Mouse (Mus musculus): ENCODE results near the gene Gm21903. TPM values are rescaled to one million over a fixed set of nuclear protein-coding genes. Genes with fewer than 3 reads are reported as not detected.
"Not testable (repeated sequence)": the region's sequence is repeated elsewhere in the genome, so short reads cannot be mapped to it uniquely, and the experiment has no call there.

The Gm21903 gene
- polyA plus RNA-seq (2012; rRNA removed) (not detected in 2 replicates), polyA plus RNA-seq (2014; fragmentation: Nextera tagmentation; extraction: Ambion mirVana) (not detected in 2 replicates)

GRCm38 (mm10) chr17:39043241-39043640, at the start of gene Gm21903:
TSS of gene Gm21903 (minus strand) at chr17:39043341.
- no peak within 1 kb of the TSS for H3K9ac ChIP-seq (replicated peaks)
- DNase-seq (ENCODE audit: low read depth in 3 of 3, low spot score in 3 of 3) (no peak), ATAC-seq (ENCODE audit: insufficient read depth) (no peak)
- no peaks in the 10 kb centered on the region for H3K9me3 ChIP-seq (ENCODE audit: control insufficient read depth, low read length)
- no peak within 1 kb of the TSS for H3K4me2 ChIP-seq (ENCODE audit: low read depth)
- TF ChIP-seq CTCF (IDR thresholded peaks at IDR 0.05; ENCODE audit: low read depth) (no peak), EP300 (IDR thresholded peaks at IDR 0.05; ENCODE audit: low read depth) (no peak)
- no peak within 1 kb of the TSS for H3K4me3 ChIP-seq (ENCODE audit: insufficient read depth in 1 of 2, low read depth in 2 of 2, low read length in 2 of 2)
- no peaks in the 10 kb centered on the region for H3K4me1 ChIP-seq (replicated peaks; ENCODE audit: control insufficient read depth in 2 of 2, insufficient read depth in 2 of 2, low read length in 1 of 2)
- no peaks in the 10 kb centered on the region for H3K27me3 ChIP-seq (ENCODE audit: control insufficient read depth, insufficient read depth, low read length)
- no peaks in the 10 kb centered on the region for H3K36me3 ChIP-seq (replicated peaks; ENCODE audit: control insufficient read depth, insufficient read depth, low read depth)
- H3K27ac ChIP-seq = no peak within 1 kb of the TSS

DNA sequence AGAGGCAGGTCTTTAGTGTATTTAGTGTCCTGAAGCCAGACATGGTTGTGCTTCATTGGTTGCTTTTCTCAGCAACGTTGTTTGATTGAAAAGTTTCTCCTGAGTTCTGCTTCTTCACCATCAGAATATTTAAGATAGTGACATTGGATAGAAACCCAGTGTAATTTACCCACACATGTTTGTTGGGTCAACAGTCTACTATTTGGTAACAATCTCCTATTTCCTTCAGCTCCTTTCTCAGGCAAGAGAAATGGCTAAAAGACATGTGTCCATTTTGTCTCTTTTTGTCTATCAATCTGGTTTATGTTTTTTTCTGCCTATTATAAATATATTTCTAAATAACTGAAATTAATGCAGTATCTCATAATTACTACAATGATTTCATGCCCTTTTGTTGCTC, 33.8 kb upstream of the Gm21903 start, which contains the start of gene Esp23:
TSS of gene Esp23 (minus strand) at position 101 of the 400 bp plus-strand sequence.
- no peak within 1 kb of the TSS for H3K4me2 ChIP-seq (ENCODE audit: low read depth)
- H3K27me3 ChIP-seq (ENCODE audit: control insufficient read depth, insufficient read depth, low read length) = no peaks in the 10 kb centered on the region
- no peaks in the 10 kb centered on the region for H3K36me3 ChIP-seq (replicated peaks; ENCODE audit: control insufficient read depth, insufficient read depth, low read depth)
- H3K4me3 ChIP-seq (ENCODE audit: insufficient read depth in 1 of 2, low read depth in 2 of 2, low read length in 2 of 2) = no peak within 1 kb of the TSS
- H3K9ac ChIP-seq (replicated peaks) = no peak within 1 kb of the TSS
- no peak for DNase-seq (ENCODE audit: low read depth in 3 of 3, low spot score in 3 of 3)
- TF ChIP-seq EP300 (IDR thresholded peaks at IDR 0.05; ENCODE audit: low read depth) = no peak
- no peak for TF ChIP-seq CTCF (IDR thresholded peaks at IDR 0.05; ENCODE audit: low read depth)
- no peaks in the 10 kb centered on the region for H3K4me1 ChIP-seq (replicated peaks; ENCODE audit: control insufficient read depth in 2 of 2, insufficient read depth in 2 of 2, low read length in 1 of 2)
- ATAC-seq (ENCODE audit: insufficient read depth) = no peak
- H3K9me3 ChIP-seq (ENCODE audit: control insufficient read depth, low read length) = no peaks in the 10 kb centered on the region
- no peak within 1 kb of the TSS for H3K27ac ChIP-seq
- WGBS (ENCODE audit: insufficient replicate concordance) = 18% methylated on average over 1 of the region's 1 CpGs

DNA sequence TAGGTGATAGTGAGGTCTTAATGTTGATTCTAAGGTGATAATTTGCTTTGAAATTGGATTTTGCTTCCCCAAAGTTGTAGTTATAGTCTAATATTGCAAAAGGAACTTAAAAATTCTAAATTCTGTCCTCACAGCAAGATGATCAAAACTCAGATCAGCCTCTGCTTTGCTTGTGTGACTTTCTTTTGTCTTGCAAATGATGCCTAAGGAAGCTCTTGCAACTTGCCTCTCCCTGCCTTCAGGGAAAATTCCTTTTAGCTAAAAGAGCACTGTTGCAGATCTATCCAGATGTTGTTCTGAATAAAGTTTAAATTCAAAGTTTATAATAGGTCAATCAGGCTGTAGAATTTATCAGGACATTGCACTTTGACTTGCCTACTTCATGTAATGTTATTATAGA, 20.5 kb upstream of the Gm21903 start:
- no peak overlapping the region for H3K4me3 ChIP-seq (ENCODE audit: insufficient read depth in 1 of 2, low read depth in 2 of 2, low read length in 2 of 2)
- H3K27ac ChIP-seq = no peak overlapping the region
- H3K27me3 ChIP-seq (ENCODE audit: control insufficient read depth, insufficient read depth, low read length) = no peaks in the 10 kb centered on the region
- TF ChIP-seq EP300 (IDR thresholded peaks at IDR 0.05; ENCODE audit: low read depth) = no peak
- no peak for TF ChIP-seq CTCF (IDR thresholded peaks at IDR 0.05; ENCODE audit: low read depth)
- H3K9ac ChIP-seq (replicated peaks) = no peak overlapping the region
- DNase-seq (ENCODE audit: low read depth in 3 of 3, low spot score in 3 of 3) (no peak), ATAC-seq (ENCODE audit: insufficient read depth) (no peak)
- H3K36me3 ChIP-seq (replicated peaks; ENCODE audit: control insufficient read depth, insufficient read depth, low read depth) = no peaks in the 10 kb centered on the region
- no peaks in the 10 kb centered on the region for H3K4me1 ChIP-seq (replicated peaks; ENCODE audit: control insufficient read depth in 2 of 2, insufficient read depth in 2 of 2, low read length in 1 of 2)
- H3K4me2 ChIP-seq (ENCODE audit: low read depth) = no peak overlapping the region
- no peaks in the 10 kb centered on the region for H3K9me3 ChIP-seq (ENCODE audit: control insufficient read depth, low read length)

GRCm38 (mm10) chr17:39036395-39036794, 6.7 kb downstream of the Gm21903 start, which contains the start of gene Esp24:
TSS of gene Esp24 (plus strand) at chr17:39036695.
- 57% methylated on average over 3 of the region's 3 CpGs for WGBS (ENCODE audit: insufficient replicate concordance)

GRCm38 (mm10) chr17:39017184-39017583, 26.0 kb downstream of the Gm21903 start:
- Histone ChIP-seq H3K9ac (replicated peaks) (no peak overlapping the region), H3K27me3 (ENCODE audit: control insufficient read depth, insufficient read depth, low read length) (no peaks in the 10 kb centered on the region), H3K4me1 (replicated peaks; ENCODE audit: control insufficient read depth in 2 of 2, insufficient read depth in 2 of 2, low read length in 1 of 2) (no peaks in the 10 kb centered on the region), H3K4me3 (ENCODE audit: insufficient read depth in 1 of 2, low read depth in 2 of 2, low read length in 2 of 2) (no peak overlapping the region), H3K9me3 (ENCODE audit: control insufficient read depth, low read length) (no peaks in the 10 kb centered on the region), H3K4me2 (ENCODE audit: low read depth) (no peak overlapping the region), H3K27ac (no peak overlapping the region), H3K36me3 (replicated peaks; ENCODE audit: control insufficient read depth, insufficient read depth, low read depth) (no peaks in the 10 kb centered on the region)
- TF ChIP-seq CTCF (IDR thresholded peaks at IDR 0.05; ENCODE audit: low read depth) = no peak
- TF ChIP-seq EP300 (IDR thresholded peaks at IDR 0.05; ENCODE audit: low read depth) = no peak
- ATAC-seq (ENCODE audit: insufficient read depth) (no peak), DNase-seq (ENCODE audit: low read depth in 3 of 3, low spot score in 3 of 3) (no peak)
- WGBS (ENCODE audit: insufficient replicate concordance) = 58% methylated on average over 14 of the region's 14 CpGs

More at GRCm38 (mm10) chr17:39036395-39036794, 6.7 kb downstream of the Gm21903 start, which contains the start of gene Esp24:
- H3K36me3 ChIP-seq (replicated peaks; ENCODE audit: control insufficient read depth, insufficient read depth, low read depth); H3K4me2 ChIP-seq (ENCODE audit: low read depth); H3K9ac ChIP-seq (replicated peaks); H3K4me1 ChIP-seq (replicated peaks; ENCODE audit: control insufficient read depth in 2 of 2, insufficient read depth in 2 of 2, low read length in 1 of 2); H3K27ac ChIP-seq; H3K27me3 ChIP-seq (ENCODE audit: control insufficient read depth, insufficient read depth, low read length); H3K9me3 ChIP-seq (ENCODE audit: control insufficient read depth, low read length); DNase-seq (ENCODE audit: low read depth in 3 of 3, low spot score in 3 of 3); ATAC-seq (ENCODE audit: insufficient read depth); H3K4me3 ChIP-seq (ENCODE audit: insufficient read depth in 1 of 2, low read depth in 2 of 2, low read length in 2 of 2): not testable (repeated sequence)

All from liver, embryonic 14.5 days (tissue).